Mouse (Mus musculus) left cerebral cortex, adult 8-10 months (tissue): ENCODE data around the gene Rtl8c. TPM values are rescaled to one million over a fixed set of nuclear protein-coding genes. Genes with fewer than 3 reads are reported as not detected.
A peak's percentile ranks its signal among the peaks of the same experiment; 100 is the strongest.
"Not testable (repeated sequence)": the region's sequence is repeated elsewhere in the genome, so short reads cannot be mapped to it uniquely, and the experiment has no call there.

Experiments
- DNase-seq, 2 experiments: peaks; one replicate each; pipeline ENCODE4 v3.0.0; 2022; ENCODE audit warnings: low spot score in 2 of 2
- total RNA-seq, 4 experiments: library from RNA; stranded (reverse); gene quantifications; 2 replicates each; pipeline ENCODE4 v1.2.4; 2022

Rtl8c gene
- 100 to 1,000 TPM; 232 to 317 (median 268) TPM for total RNA-seq

DNA sequence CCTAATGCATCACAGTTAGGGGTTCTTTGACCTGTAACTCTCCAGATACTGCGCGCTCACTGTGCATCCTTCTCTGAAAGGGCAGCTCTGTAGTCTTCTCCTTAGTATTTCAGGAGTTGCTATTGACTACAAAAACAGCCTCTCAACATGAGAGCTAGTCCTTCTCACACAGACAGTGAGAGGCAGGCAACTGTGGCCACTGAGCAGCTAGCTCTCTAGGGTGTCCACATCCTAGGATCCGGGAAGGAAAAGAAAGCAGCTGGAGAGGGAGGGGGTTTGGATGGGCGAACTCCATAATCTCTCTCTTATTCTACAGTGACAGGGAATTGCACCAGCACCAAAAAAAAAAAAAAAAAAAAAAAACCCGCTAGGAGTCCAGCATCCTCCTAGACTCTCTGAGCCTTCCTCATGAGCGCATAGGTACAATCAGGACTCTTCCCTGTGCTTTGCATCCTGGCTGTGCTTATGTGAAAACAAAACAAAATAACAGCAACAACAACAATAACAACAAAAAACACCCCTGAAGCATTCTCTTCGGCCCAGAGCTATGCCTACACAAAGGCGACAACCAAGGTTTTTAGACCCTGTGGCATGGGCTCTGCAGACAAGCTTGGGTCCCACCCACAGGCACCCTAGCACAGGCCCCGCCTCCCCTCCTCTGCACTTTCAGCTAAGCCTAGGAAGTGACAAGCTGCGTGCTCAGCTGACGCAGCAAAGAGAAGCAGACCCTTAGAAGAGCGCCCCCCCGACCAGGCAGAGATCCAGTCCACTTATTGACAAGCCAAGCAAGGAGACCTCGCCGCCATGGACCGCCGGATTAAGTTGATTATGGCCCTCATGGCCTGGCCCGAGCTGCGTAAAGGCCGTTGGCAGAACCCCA is at the start of gene Rtl8c:
TSS of gene Rtl8c (plus strand) at position 791 of the 880 bp plus-strand sequence.
- DNase-seq: peak; percentile 62 to 83

DNA sequence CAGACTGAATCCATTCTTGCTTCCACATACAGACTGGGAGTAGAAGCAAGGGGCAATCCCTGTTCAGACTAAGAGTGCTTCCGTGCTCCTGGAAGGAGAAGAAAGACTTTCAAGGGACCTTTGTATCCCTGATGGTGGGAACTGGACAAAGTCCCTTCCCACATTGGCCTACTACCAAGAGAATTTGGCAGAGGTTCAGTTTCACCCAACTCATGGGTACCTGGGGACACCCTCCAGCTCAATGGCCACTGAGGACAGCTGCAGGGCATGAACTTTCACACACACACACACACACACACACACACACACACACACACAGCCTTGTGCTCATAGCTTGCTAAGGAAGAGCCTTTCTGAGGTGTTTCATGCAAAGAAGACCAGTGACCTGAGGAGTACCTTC is 28.5 kb upstream of the Rtl8c start:
- no peak for DNase-seq

DNA sequence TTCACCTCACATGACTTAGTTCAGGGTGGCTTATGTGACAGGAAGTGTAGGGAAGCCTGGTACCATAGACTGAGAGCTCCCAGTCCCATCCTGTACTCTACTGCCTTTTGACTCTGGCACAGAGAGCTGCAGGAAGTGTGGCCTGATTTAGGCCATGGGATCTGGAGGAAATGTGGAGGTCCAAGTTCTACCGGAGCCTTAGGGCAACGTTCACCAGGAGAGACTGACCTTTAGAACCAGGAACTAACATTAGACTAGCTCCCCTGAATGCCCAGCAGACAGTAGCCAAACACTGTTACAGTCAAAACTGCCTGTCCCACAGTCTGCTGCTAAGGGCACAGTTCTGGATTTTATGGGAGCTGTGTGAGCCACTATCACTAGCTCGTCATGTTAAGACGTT is 26.4 kb upstream of the Rtl8c start:
- DNase-seq: not testable (repeated sequence)

DNA sequence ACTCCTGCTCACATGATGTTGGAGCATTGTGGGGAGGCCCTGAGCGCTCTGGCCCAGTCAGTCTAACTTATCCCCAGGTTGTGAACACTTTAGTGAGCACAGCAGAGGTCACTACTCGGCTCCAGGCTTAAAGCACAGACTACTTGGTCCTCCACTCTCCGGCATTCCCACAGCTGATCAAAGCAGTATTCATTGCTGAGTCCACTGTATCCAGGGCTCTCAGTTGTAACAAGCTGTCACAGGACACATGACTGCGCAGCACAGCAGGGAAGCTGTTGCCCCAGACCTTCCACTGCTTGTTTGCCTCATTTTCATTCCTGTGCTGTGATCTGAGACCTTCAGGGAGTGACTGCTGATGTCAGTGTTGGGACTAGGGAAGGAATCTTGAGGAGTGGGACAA is 24.4 kb upstream of the Rtl8c start:
- not testable (repeated sequence) for DNase-seq

DNA sequence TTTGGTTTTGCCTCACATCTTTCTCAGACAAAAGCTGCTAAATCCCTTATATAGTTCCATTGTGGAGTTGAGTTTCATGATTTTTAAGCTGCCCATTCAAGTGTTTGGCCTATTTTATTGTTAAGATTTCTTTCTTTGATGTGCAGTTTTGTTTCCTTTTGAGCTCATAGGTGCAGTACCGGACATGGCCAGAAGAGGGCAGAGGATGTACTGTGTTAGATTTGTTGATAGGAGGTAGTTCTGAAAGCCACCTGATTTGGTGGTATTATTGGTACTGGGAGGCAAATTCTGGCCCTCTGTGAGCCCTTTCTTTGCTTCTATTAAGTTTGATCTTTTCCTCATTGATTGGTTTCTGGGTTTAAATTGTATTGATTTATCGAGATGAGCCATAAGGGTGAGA is 7.8 kb upstream of the Rtl8c start:
- peak in 1 of 2 experiments; percentile 32 for DNase-seq

DNA sequence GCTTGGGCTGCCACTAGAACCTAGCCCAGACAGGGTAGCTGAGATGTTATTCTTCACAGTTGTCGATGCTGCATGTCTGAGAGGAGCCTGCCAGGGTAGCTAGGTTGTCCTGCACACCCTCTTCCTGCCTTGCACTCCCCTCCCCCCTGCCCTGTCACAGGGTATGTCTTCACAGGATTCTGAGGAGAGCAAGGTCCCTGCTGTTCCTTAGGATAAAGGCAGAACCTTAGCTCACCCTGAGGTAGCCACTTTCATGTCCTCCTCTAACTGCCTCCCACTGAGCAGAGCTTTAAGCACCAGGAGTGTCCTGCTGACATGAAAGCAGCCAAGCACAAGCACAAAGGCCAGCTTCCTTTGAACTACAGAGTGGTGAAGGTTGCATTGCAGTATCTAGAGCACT is 1.7 kb upstream of the Rtl8c start:
- DNase-seq: not testable (repeated sequence)

DNA sequence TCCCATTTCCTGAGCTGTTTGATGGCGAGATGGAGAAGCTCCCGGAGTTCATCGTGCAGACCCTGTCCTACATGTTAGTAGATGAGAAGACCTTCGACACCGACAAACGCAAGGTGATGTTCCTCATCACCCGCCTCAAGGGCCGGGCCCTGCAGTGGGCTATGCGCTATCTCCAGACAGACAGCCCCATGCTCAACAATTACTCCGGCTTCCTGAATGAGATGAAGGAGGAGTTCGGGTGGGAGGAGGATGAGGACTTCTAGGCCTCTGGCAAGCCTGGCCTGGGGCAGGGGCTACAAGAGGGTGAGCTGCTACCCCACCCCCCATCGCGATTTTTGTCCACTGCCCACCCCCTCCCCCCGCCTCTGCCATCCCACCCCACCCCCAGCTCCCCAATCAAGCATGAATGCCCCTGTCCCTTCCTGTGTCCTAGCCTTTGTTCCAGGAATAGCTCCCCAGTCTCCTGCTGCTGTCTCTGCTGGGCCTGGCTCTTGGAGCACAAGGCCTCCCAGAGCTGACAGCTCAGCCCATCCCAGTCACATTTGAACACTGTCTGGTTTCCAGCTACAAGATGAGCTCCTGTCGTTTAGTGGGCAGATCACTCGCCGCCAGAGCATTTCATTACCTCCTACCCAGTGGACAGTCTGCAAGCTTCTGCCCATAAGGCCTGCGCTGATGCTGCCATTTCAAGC is 436 bp downstream of the Rtl8c start:
- peak in 1 of 2 experiments; percentile 7 for DNase-seq

DNA sequence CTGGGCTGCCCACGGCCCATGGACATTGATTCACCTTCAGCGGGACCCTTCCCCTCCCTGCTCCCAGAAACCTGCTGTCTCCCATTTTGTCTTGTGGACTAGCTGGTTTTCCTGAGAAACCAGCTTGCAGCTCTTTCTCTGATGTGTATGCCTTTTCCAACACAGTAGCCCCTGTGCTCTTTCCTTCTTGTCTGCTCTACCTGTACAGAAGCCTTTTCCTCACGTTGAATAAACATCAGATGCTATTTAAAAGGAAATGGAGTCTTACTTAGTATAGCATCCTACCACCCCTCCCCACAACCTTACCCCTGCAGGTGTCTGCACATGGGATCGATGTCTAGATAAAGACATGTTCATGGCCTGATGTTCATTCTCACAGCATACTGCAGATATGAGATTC is 1.0 kb downstream of the Rtl8c start, which contains the start of gene Gm14597:
TSS of gene Gm14597 (minus strand) at position 101 of the 400 bp plus-strand sequence.
- DNase-seq: not testable (repeated sequence)

DNA sequence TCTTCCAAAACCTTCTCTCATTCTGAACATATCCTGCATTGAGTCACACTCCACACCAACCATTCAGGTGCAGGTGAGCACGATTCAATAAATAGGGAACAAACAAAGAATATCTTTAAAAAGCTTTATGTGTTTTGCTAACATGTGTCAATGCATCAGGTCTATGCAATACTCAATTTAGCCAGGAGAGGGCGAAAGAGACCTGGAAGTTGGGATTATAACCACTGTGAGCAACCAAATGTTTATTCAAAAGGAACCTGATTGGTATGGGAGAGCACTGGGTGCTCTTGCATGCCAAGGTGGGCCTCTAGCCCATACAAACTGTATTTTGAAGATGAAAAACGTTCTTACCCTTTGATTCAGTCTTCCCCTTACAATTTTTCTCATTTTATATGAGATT is 2.7 kb downstream of the Rtl8c start:
- DNase-seq: peak; percentile 16 to 30

DNA sequence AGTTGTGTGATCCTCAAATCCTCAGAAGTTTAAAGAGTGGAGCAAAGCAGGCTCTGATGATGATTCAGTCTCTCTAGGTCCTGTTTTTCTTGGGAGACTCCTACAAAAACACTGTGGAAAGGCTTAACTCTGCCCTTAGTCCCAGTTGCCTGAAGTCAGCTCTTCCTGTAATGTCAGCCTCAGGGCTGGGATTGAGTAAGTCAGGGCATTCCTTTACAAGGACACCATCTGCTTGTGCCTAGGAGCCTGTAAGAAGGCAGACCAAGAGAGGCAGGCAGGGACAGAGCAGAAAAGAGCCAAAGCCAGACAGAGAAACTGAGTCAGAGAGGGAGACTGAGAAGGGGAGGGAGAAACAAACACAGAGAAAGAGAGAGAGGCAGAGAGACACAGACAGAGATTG is 3.6 kb downstream of the Rtl8c start:
- not testable (repeated sequence) for DNase-seq

DNA sequence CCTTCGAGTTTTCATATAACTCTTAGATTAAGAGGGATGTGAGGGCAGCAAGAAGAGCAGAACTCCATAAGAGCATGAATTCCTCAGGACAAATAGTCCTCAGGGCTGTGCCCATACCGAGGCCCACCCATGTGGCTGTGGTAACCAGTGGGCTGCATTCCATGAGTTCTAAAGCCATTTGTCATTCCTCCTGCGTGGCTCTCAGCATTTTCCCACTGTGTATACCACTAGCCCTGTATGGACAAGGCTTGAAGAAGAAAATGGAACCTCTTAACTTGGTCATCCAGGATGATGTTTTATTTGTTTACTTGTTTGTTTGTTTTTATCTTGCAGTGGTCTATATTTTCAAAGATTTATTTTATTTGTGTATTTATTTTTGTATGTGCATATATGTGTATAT is 30.3 kb downstream of the Rtl8c start:
- not testable (repeated sequence) for DNase-seq

DNA sequence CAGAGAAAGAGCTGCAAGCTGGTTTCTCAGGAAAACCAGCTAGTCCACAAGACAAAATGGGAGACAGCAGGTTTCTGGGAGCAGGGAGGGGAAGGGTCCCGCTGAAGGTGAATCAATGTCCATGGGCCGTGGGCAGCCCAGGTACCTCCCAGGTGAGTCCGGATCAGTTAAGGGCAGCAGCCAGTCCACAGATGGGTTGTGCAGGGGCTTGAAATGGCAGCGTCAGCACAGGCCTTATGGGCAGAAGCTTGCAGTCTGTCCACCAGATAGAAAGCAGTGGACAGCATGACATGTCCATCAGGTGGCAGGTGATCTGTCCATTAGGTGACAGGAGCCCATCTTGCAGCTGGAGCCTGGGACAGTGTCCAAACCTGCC is 34.8 kb downstream of the Rtl8c start:
- DNase-seq: not testable (repeated sequence)

DNA sequence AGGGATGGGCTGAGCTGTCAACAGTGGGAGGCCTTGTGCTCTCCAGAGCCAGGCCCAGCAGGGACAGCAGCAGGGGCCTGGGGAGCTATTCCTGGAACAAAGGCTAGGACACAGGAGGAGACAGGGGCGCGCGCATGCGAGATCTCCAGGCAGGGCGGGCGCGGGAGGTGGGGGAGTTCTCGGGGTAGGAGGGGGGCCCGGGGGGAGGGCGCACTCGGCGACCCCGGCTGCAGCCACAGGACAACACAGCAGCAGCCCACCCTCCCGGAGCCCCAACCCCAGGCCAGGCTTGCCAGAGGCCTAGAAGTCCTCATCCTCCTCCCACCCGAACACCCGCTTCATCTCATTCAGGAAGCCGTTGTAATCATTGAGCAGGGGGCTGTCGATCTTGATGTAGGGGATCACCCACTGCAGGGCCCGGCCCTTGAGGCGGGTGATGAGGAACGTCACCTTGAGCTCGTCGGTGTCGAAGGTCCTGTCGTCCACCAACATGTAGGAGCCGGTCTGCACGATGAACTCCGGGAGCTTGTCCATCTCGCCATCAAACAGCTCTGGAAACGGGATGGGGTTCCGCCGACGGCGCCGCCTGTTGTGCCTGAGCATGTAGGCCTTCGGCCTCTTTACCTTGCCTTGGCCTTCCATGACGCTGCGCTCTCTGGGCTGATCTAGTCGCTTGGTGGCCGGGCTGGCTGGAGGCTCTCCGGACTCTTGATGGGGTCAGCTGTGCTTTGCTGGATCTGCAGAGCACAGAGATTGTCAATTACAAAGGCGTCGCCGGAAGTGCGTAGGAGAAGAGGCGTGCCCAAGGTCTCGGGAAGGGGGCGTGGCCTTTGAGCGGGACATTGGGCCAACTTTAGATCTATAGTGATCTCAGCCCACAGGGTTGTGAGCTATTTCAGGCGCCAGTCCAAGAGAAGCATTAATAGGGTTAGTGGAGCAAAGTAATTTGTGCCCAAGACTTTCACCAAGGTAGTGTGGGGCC is 35.4 kb downstream of the Rtl8c start, which contains the start of gene Rtl8a:
TSS of gene Rtl8a (minus strand) at position 703 of the 982 bp plus-strand sequence.
- peak; percentile 51 to 58 for DNase-seq

DNA sequence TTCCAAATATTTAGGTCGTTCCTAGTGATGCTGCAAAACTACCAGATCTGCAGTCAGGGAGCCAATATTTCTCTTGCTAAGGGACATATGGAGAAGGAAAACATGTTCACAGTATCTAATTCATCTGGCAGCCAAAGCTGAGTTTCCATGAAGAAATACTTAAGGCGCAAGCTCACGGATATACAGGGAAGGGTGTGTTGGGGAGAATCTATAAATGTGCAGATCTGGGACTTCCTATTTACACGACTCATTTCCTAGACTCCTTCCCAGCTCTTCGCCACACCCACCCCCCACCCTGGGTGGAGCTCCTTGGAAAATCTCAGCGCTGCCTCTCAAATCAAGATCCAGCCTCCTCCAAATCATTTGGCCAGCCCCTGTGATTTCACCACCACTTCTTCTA is 38.1 kb downstream of the Rtl8c start:
- DNase-seq: no peak

DNA sequence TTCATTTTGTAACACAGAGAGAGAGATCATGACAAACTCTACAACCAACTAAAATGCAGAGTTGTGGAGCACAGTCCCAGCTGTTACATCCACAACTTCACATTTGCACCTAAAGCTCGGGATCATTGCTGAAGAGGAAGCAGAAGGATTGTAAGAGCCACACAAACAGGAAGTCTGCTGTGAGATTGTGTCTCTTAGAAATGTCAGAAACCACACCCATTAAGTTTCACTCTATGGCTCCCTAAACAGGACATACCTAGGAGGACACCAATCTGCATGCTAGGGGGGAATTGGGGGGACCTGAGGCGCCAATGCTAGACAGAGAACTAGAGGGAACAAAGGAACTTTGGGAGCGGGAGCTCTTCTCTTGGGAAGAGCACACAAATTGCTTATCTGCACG is 45.1 kb downstream of the Rtl8c start:
- DNase-seq: not testable (repeated sequence)

Other genes starting within 250 kb of the Rtl8c start
- gene Mospd1, start 237.5 kb upstream of the Rtl8c start, total RNA-seq: 10 to 100 TPM; 13.8 to 16.8 (median 14.2) TPM
- gene Etd, start 173.1 kb upstream of the Rtl8c start, total RNA-seq: not detected
- gene Gm14597, start 947 bp downstream of the Rtl8c start, total RNA-seq: not detected
- gene Rtl8a, start 35.6 kb downstream of the Rtl8c start, total RNA-seq: 100 to 1,000 TPM; 283 to 387 (median 311) TPM
- gene Rtl8b, start 62.4 kb downstream of the Rtl8c start, total RNA-seq: 100 to 1,000 TPM; 216 to 264 (median 237) TPM
- gene 4930502E18Rik, start 116.8 kb downstream of the Rtl8c start, total RNA-seq: under 1 TPM in 3 of 4 experiments, not detected in 1; 0.35 to 0.68 (median 0.46) TPM
- not detected for gene 1700013H16Rik, start 149.8 kb downstream of the Rtl8c start, total RNA-seq
- under 1 TPM in 1 of 4 experiments, not detected in 3; 0.16 TPM for gene Zfp36l3, start 168.4 kb downstream of the Rtl8c start, total RNA-seq
- gene Xlr, start 189.7 kb downstream of the Rtl8c start, total RNA-seq: 1 to 10 TPM; 1.2 to 3.3 (median 1.9) TPM